Mouse (Mus musculus) thymus, adult 2 months (tissue): ENCODE measurements around the gene Dll1. TPM values are rescaled to one million over a fixed set of nuclear protein-coding genes. Genes with fewer than 3 reads are reported as not detected.

Source experiments
- DNase-seq: peaks from one replicate; pipeline ENCODE4 v3.0.0; 2021
- H3K27ac ChIP-seq: fragments of 200-500 bp; 2 replicates; pipeline ENCODE4 v1.5.1; 2012; ENCODE audit warnings: low read length, control low read depth; ENCODE audit not compliant: control insufficient read depth, insufficient read depth
- H3K27me3 ChIP-seq: fragments of 200-500 bp; 2 replicates; pipeline ENCODE4 v1.6.1; 2012; ENCODE audit warnings: mild to moderate bottlenecking, low read length, moderate library complexity, mixed read lengths; ENCODE audit not compliant: control insufficient read depth, insufficient read depth
- H3K36me3 ChIP-seq: fragments of 200-500 bp; 2 replicates; pipeline ENCODE4 v1.6.1; 2012; ENCODE audit warnings: mild to moderate bottlenecking, low read length, moderate library complexity; ENCODE audit not compliant: control insufficient read depth, insufficient read depth
- H3K4me1 ChIP-seq: fragments of 200-500 bp; replicated peaks from 2 replicates; pipeline ENCODE4 v1.6.1; 2012; ENCODE audit warnings: low read length; ENCODE audit not compliant: control insufficient read depth, insufficient read depth
- H3K4me3 ChIP-seq: fragments of 200-500 bp; 2 replicates; pipeline ENCODE4 v1.5.1; 2012; ENCODE audit warnings: mild to moderate bottlenecking, low read length, control low read depth, moderate library complexity; ENCODE audit not compliant: control insufficient read depth, insufficient read depth
- CTCF ChIP-seq: fragments of 200-500 bp; IDR thresholded peaks from 2 replicates; pipeline ENCODE4 v1.5.1; 2012; ENCODE audit warnings: mild to moderate bottlenecking, control low read depth, low read length, moderate library complexity, borderline replicate concordance; ENCODE audit not compliant: control insufficient read depth, poor library complexity, insufficient read depth; ENCODE audit errors: extremely low read depth
- POLR2A ChIP-seq: fragments of 200-500 bp; IDR thresholded peaks from 2 replicates; pipeline ENCODE4 v1.6.1; 2012; ENCODE audit warnings: mild to moderate bottlenecking, low read length, control low read depth, moderate library complexity; ENCODE audit not compliant: control insufficient read depth, poor library complexity, insufficient read depth; ENCODE audit errors: extremely low read depth
- WGBS: fragments of 180-500 bp; shearing (Covaris S2); methylation state at CpG from one replicate; pipeline ENCODE4 v1.1.7; 2018; 5-methylcytosine and 5-hydroxymethylcytosine counted together
- polyA plus RNA-seq: library from polyadenylated mRNA; depleted of rRNA; stranded (reverse); fragments of >200 nt; gene quantifications from 2 replicates; pipeline ENCODE4 v1.2.3, GENCODE M21; 2012

Dll1 gene
- polyA plus RNA-seq, 1 experiment: 9.8 TPM

DNA sequence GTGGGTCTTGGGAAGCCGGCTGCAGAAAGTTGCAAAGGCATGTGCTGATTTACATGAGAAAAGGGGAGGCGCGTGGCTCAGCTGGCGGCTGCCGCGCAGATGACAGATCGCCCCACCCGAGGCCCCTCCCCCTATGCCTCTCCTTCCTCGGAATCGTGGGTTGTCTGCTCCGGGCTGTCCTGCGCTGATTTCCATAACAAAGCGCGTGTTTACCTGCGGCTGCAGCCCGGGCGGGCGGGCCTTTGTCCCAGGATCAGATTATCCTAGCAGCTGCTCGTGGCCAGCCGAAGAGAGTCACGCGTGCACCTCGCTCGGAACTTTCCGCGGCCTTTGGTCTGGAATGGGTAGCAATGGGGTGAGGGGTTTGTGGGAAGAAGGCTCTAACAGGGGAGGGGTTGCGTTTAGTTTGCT, 4.0 kb upstream of the Dll1 start:
- peak overlapping the region; percentile 7; the same call in 1 of the 2 replicates for H3K4me3 ChIP-seq
- peaks cover 26% of the 10 kb centered on the region for H3K27me3 ChIP-seq
- H3K4me1 ChIP-seq: peaks cover 10% of the 10 kb centered on the region
- no peak overlapping the region for H3K27ac ChIP-seq
- WGBS: 4% methylated on average over 27 of the region's 27 CpGs
- DNase-seq: peak; percentile 28
- TF ChIP-seq CTCF: no peak
- H3K36me3 ChIP-seq: no peaks in the 10 kb centered on the region

DNA sequence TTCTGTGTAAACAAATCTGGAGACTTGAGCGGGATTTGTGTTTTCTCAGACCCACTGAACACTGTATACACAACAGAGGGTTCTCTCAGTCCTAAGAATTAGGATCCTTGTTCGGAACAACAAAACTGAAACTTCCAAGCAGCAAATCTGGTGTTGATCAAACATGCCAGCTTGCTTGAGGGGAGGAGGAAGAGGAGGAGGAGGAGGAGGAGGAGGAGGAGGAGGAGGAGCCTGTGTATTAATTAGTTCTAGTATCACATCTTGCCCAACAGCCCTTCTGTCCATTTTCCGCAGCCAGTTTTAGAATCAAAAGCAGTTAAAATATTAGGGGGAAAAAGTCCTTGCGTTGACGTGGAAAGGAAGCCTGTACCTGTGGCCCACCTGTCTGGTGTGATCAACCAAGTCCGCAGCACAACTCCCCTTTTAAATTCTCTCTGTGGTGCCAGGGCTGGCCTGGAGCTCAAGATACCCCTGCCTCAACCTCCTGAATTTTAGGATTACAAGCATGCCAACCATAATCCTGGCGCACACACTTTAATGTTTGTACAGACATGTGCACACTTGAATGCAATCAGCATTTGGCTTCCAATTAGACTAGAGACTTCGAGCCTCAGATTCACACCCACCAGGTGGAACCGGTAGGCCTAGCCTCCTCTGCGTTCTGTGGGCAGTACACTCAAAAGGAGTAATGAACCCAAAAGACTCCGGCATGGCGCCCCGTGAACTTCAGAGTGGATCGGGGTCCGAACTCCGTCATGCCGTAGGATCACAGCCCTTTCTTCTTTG, 3.3 kb upstream of the Dll1 start:
- no peak overlapping the region for H3K4me3 ChIP-seq
- 27% methylated on average over 17 of the region's 17 CpGs for WGBS
- peaks cover 26% of the 10 kb centered on the region for H3K27me3 ChIP-seq
- no peak overlapping the region for H3K27ac ChIP-seq
- H3K36me3 ChIP-seq: no peaks in the 10 kb centered on the region
- peaks cover 11% of the 10 kb centered on the region for H3K4me1 ChIP-seq
- no peak for DNase-seq
- TF ChIP-seq POLR2A: no peak
- TF ChIP-seq CTCF: no peak

- no peak for TF ChIP-seq POLR2A
- no peak for TF ChIP-seq CTCF
- Histone ChIP-seq H3K4me3 (no peak overlapping the region), H3K36me3 (no peaks in the 10 kb centered on the region), H3K4me1 (peaks cover 11% of the 10 kb centered on the region), H3K27ac (no peak overlapping the region), H3K27me3 (peaks cover 26% of the 10 kb centered on the region)
- 30% methylated on average over 15 of the region's 15 CpGs for WGBS
- no peak for DNase-seq
These were observed 1.9 kb upstream of the Dll1 start for GRCm38 (mm10) chr17:15378413-15379109.

- H3K4me3 ChIP-seq: no peak overlapping the region
- no peak for DNase-seq
- H3K4me1 ChIP-seq: peaks cover 11% of the 10 kb centered on the region
- WGBS: 10% methylated on average over 1 of the region's 1 CpGs
- H3K27me3 ChIP-seq: peaks cover 26% of the 10 kb centered on the region
- H3K27ac ChIP-seq: no peak overlapping the region
- no peak for TF ChIP-seq POLR2A
- no peak for TF ChIP-seq CTCF
- no peaks in the 10 kb centered on the region for H3K36me3 ChIP-seq
These were observed 1.2 kb upstream of the Dll1 start for GRCm38 (mm10) chr17:15377901-15378300.

DNA sequence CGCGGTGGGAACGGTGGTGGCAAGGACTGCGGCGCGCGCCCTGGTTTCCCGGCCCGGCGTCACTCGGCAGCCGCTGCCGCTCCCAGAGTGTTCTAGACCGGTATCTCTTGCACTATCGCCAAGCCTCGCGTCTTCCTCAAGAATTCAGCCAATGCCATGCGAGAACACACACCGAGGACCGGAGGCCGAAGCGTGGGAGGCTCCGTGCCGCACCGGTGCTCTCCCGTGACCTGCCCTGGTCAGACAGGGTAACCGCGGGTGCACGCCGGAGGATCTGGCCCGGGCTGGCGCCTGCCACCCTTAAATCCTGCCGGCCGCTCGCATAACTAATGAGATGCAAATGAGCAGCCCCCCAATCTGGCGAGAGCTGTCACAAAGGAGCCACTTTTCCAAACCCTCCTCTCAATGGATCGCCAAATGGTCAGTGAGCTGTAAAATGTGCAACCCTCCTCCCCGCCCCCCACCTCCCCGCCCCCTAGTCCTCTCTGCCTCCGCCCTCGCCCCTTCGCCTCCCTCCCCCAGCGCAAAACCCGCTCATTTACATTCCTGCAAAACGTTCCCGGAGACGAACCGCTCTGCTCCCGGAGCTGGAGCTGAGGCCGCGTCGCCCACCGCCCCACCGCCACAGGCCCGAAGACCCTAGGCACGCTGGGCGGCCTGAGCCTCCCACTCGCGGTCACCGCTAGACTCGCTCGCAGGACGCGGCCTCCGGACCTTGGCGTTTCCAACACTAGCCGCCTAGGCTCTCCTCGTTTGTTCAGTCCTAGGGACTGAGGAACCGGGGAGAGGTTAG, 775 bp downstream of the Dll1 start:
- no peak overlapping the region for H3K27ac ChIP-seq
- WGBS: under 1% methylated on average over 67 of the region's 69 CpGs
- no peaks in the 10 kb centered on the region for H3K36me3 ChIP-seq
- DNase-seq: peak; percentile 18
- peak overlapping the region; percentile 47 for H3K4me3 ChIP-seq
- peaks cover 11% of the 10 kb centered on the region for H3K4me1 ChIP-seq
- TF ChIP-seq POLR2A: 0 out of 2 replicates have a peak, but pooled peaks have one; percentile 16
- TF ChIP-seq CTCF: no peak
- H3K27me3 ChIP-seq: peaks cover 19% of the 10 kb centered on the region

DNA sequence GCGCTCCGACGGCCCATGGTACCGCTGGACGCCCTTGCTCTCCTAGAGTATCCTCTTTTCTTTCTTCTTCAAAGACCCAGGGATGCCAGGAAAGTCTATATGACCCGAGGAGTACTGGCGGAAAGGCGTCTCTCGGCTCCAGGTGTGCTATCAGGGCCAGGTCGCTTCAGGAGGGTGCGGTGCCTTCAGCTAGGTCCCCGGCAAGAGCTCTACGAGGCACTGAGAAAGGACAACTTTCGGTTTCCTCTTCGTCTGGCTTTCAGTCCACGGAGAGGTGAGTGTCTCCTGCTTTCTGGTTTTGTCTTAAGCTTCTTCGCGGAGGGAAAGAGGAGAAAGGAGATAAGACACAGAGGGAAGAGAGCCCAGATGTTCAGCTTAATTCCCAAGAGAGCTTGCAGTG, 1.4 kb downstream of the Dll1 start:
- Histone ChIP-seq H3K36me3 (no peaks in the 10 kb centered on the region), H3K4me1 (peaks cover 13% of the 10 kb centered on the region), H3K4me3 (peak overlapping the region; percentile 47), H3K27me3 (peaks cover 14% of the 10 kb centered on the region), H3K27ac (no peak overlapping the region)
- DNase-seq: no peak
- TF ChIP-seq POLR2A (no peak), CTCF (no peak)
- 3% methylated on average over 18 of the region's 18 CpGs for WGBS
